ENCODE assay signal across 8 mouse cellular contexts in genomic region chr8:69902163-69903062, GRCm38 (mm10). TPM values are rescaled to one million over a fixed set of nuclear protein-coding genes. Genes with fewer than 3 reads are reported as not detected.
A peak's percentile ranks its signal among the peaks of the same experiment; 100 is the strongest.
DNase-seq lines count a peak whose midpoint lies in the region; ATAC-seq and TF ChIP-seq lines count a peak whose summit lies in the region.

Tssk6 (plus strand) TSS chr8:69902184.
Ndufa13 (minus strand) TSS chr8:69902558.
Yjefn3 (minus strand) TSS chr8:69902712.

- peaks cover 56% of the 10 kb centered on the region for H3K4me1 ChIP-seq in G1E (ENCODE audit: insufficient read depth, low read depth, low read length)
- peaks cover 10% of the 10 kb centered on the region for H3K4me1 ChIP-seq in cortical plate, adult 2 months (ENCODE audit: control insufficient read depth, insufficient read depth, low read length)
- H3K4me1 ChIP-seq in heart, embryonic 12.5 days (replicated peaks): peaks cover 41% of the 10 kb centered on the region
- peaks cover 6% of the 10 kb centered on the region for H3K4me1 ChIP-seq in lung, embryonic 14.5 days (ENCODE audit: insufficient read depth)
- peaks cover 29% of the 10 kb centered on the region for H3K4me1 ChIP-seq in olfactory bulb, adult 2 months (ENCODE audit: control insufficient read depth, insufficient read depth, low read length)

- H3K4me2 ChIP-seq in heart, embryonic 12.5 days: peak within 1 kb of the TSS; percentile 90
- H3K4me2 ChIP-seq in lung, embryonic 14.5 days: peak within 1 kb of the TSS; percentile 94

- no peak for TF ChIP-seq CTCF in G1E (IDR thresholded peaks at IDR 0.05; ENCODE audit: low read depth, low read length)
- no peak for TF ChIP-seq CTCF in cortical plate, adult 2 months (IDR thresholded peaks at IDR 0.05; ENCODE audit: extremely low read depth, insufficient read depth, low read length)
- peak; percentile 26; the same call in 1 of the 2 replicates for TF ChIP-seq CTCF in lung, embryonic 14.5 days (IDR thresholded peaks at IDR 0.05; ENCODE audit: low read depth)
- no peak for TF ChIP-seq CTCF in olfactory bulb, adult 2 months (IDR thresholded peaks at IDR 0.05; ENCODE audit: insufficient read depth, low read depth, low read length)

- H3K27ac ChIP-seq in cortical plate, adult 2 months (ENCODE audit: insufficient read depth, low read length): peak within 1 kb of the TSS; percentile 70
- peak within 1 kb of the TSS; percentile 93 for H3K27ac ChIP-seq in heart, embryonic 12.5 days (ENCODE audit: poor library complexity, severe bottlenecking)
- H3K27ac ChIP-seq in lung, embryonic 14.5 days (ENCODE audit: low read depth): peak within 1 kb of the TSS; percentile 92
- H3K27ac ChIP-seq in olfactory bulb, adult 2 months (ENCODE audit: insufficient read depth, low read depth, low read length): peak within 1 kb of the TSS; percentile 81

- H3K9ac ChIP-seq in heart, embryonic 12.5 days: peak within 1 kb of the TSS; percentile 84
- H3K9ac ChIP-seq in lung, embryonic 14.5 days: peak within 1 kb of the TSS; percentile 75

- WGBS in heart, embryonic 12.5 days: 3% methylated on average over 89 of the region's 89 CpGs
- 5% methylated on average over 89 of the region's 89 CpGs for WGBS in lung, embryonic 14.5 days
- WGBS in olfactory bulb, adult 2 months: 4% methylated on average over 89 of the region's 89 CpGs

- ATAC-seq in G1E (ENCODE audit: extremely low read depth, insufficient number of reproducible peaks, low FRiP score, poor library complexity, severe bottlenecking): no peak
- peak; percentile 46 for ATAC-seq in heart, embryonic 12.5 days (ENCODE audit: insufficient number of reproducible peaks, low FRiP score)
- ATAC-seq in lung, embryonic 14.5 days (ENCODE audit: insufficient read depth): peak; percentile 45

- peaks cover 52% of the 10 kb centered on the region for H3K36me3 ChIP-seq in G1E (replicated peaks)
- peaks cover 21% of the 10 kb centered on the region for H3K36me3 ChIP-seq in heart, embryonic 12.5 days
- H3K36me3 ChIP-seq in lung, embryonic 14.5 days (ENCODE audit: insufficient read depth): peaks cover 12% of the 10 kb centered on the region; the same call in 1 of the 2 replicates

- H3K4me3 ChIP-seq in G1E (ENCODE audit: low read depth, low read length): peak within 1 kb of the TSS; percentile 85
- peak within 1 kb of the TSS; percentile 73 for H3K4me3 ChIP-seq in cortical plate, adult 2 months (ENCODE audit: insufficient read depth, low read length)
- H3K4me3 ChIP-seq in heart, embryonic 12.5 days: peak within 1 kb of the TSS; percentile 84
- H3K4me3 ChIP-seq in lung, embryonic 14.5 days (ENCODE audit: low read depth, low read length): peak within 1 kb of the TSS; percentile 72
- peak within 1 kb of the TSS; percentile 80 for H3K4me3 ChIP-seq in olfactory bulb, adult 2 months (ENCODE audit: insufficient read depth, low read depth, low read length)

- DNase-seq in CD4-positive, CD25-positive, alpha-beta regulatory T cell, adult 2 months (ENCODE audit: low read depth, low spot score): peak; percentile 80
- no peak for DNase-seq in G1E (ENCODE audit: low spot score)
- peak; percentile 48 to 66 for DNase-seq in kidney, postnatal 4 days
- DNase-seq in lung, embryonic 14.5 days: peak; percentile 44
- DNase-seq in right cerebral cortex, postnatal 36 days (ENCODE audit: low spot score in 2 of 2): no peak

- H3K9me3 ChIP-seq in G1E (replicated peaks): peaks cover 16% of the 10 kb centered on the region
- H3K9me3 ChIP-seq in heart, embryonic 12.5 days (replicated peaks): no peaks in the 10 kb centered on the region
- H3K9me3 ChIP-seq in lung, embryonic 14.5 days (ENCODE audit: low read depth, low read length): no peaks in the 10 kb centered on the region

- peaks cover 5% of the 10 kb centered on the region; the same call in 1 of the 2 replicates for H3K27me3 ChIP-seq in G1E (ENCODE audit: insufficient read depth, low read length)
- H3K27me3 ChIP-seq in heart, embryonic 12.5 days (replicated peaks): no peaks in the 10 kb centered on the region
- no peaks in the 10 kb centered on the region for H3K27me3 ChIP-seq in lung, embryonic 14.5 days (ENCODE audit: insufficient read depth, low read length)

- no peak for TF ChIP-seq POLR2A in cortical plate, adult 2 months (IDR thresholded peaks at IDR 0.05; ENCODE audit: extremely low read depth, insufficient read depth, low read length)
- no peak for TF ChIP-seq POLR2A in olfactory bulb, adult 2 months (IDR thresholded peaks at IDR 0.05; ENCODE audit: insufficient read depth, low read depth, low read length)

RNA-seq across cellular contexts. Expression of gene Tssk6, which starts in this region (rescaled TPM):
- total RNA-seq in G1E (2014; fragmentation: Nextera tagmentation) (not detected in 2 replicates), G1E (2017) (0.22 TPM in 1 of 2 replicates, not detected in the other)
- 0.12 and 0.15 TPM in 2 replicates for polyA plus RNA-seq in G1E (2012)
- 0.29 and 0.40 TPM in 2 replicates for polyA plus RNA-seq in cortical plate, adult 2 months (2012; rRNA removed)
- 1.9 and 3.1 TPM in 2 replicates for polyA plus RNA-seq in heart, embryonic 12.5 days (2016; fragmentation: Nextera tagmentation; extraction: Ambion mirVana)
- polyA plus RNA-seq in lung, embryonic 14.5 days (2014; fragmentation: Nextera tagmentation; extraction: Ambion mirVana): 3.8 and 4.3 TPM in 2 replicates
- polyA plus RNA-seq in olfactory bulb, adult 2 months (2012; ENCODE audit: insufficient read depth, insufficient read length, low replicate concordance, missing spikeins): not detected in 2 replicates

RNA-seq across cellular contexts. Expression of gene Ndufa13, which starts in this region (rescaled TPM):
- total RNA-seq in G1E (2014; fragmentation: Nextera tagmentation) (64.6 and 85.0 TPM in 2 replicates), G1E (2017) (111 and 124 TPM in 2 replicates)
- polyA plus RNA-seq in G1E (2012): 119 and 158 TPM in 2 replicates
- polyA plus RNA-seq in cortical plate, adult 2 months (2012; rRNA removed): 182 and 184 TPM in 2 replicates
- polyA plus RNA-seq in heart, embryonic 12.5 days (2016; fragmentation: Nextera tagmentation; extraction: Ambion mirVana): 309 and 314 TPM in 2 replicates
- 163 and 171 TPM in 2 replicates for polyA plus RNA-seq in lung, embryonic 14.5 days (2014; fragmentation: Nextera tagmentation; extraction: Ambion mirVana)
- polyA plus RNA-seq in olfactory bulb, adult 2 months (2012; ENCODE audit: insufficient read depth, insufficient read length, low replicate concordance, missing spikeins): not detected in 2 replicates

RNA-seq across cellular contexts. Expression of gene Yjefn3, which starts in this region (rescaled TPM):
- 7.3 TPM in 1 of 2 replicates, not detected in the other for total RNA-seq in G1E (2014; fragmentation: Nextera tagmentation)
- 2.1 TPM in 2 replicates for total RNA-seq in G1E (2017)
- polyA plus RNA-seq in G1E (2012): 1.8 and 2.3 TPM in 2 replicates
- 34.2 and 35.7 TPM in 2 replicates for polyA plus RNA-seq in cortical plate, adult 2 months (2012; rRNA removed)
- 7.4 and 8.9 TPM in 2 replicates for polyA plus RNA-seq in heart, embryonic 12.5 days (2016; fragmentation: Nextera tagmentation; extraction: Ambion mirVana)
- 3.6 and 4.3 TPM in 2 replicates for polyA plus RNA-seq in lung, embryonic 14.5 days (2014; fragmentation: Nextera tagmentation; extraction: Ambion mirVana)
- polyA plus RNA-seq in olfactory bulb, adult 2 months (2012; ENCODE audit: insufficient read depth, insufficient read length, low replicate concordance, missing spikeins): not detected in 2 replicates

Comparison
In these comparisons a context has a peak if more than half of its experiments do, and no peak if none do; other contexts are left out.
1. RNA of gene Ndufa13 (polyA plus RNA-seq): 309 to 314 TPM in heart, embryonic 12.5 days, 182 to 184 TPM in cortical plate, adult 2 months, 163 to 171 TPM in lung, embryonic 14.5 days and 119 to 158 TPM in G1E; not detected in olfactory bulb, adult 2 months; every median in the first group is over 100 times any median in the second.
2. DNase-seq: peak in CD4-positive, CD25-positive, alpha-beta regulatory T cell, adult 2 months (single experiment), kidney, postnatal 4 days (2 of 2) and lung, embryonic 14.5 days (single experiment); none in G1E (single experiment) and right cerebral cortex, postnatal 36 days (0 of 2).
3. Peak in every context shown above with its lines, with median percentiles within 50 percentile points of each other: H3K4me3 ChIP-seq and H3K27ac ChIP-seq.